Mouse (Mus musculus) gastrocnemius, adult 8-10 months (tissue): Measurements from ENCODE around the gene Saal1. TPM values are rescaled to one million over a fixed set of nuclear protein-coding genes. Genes with fewer than 3 reads are reported as not detected.
"Not testable (repeated sequence)": the region's sequence is repeated elsewhere in the genome, so short reads cannot be mapped to it uniquely, and the experiment has no call there.

Experiments
- DNase-seq, 2 experiments: peaks; one replicate each; pipeline ENCODE4 v3.0.0; 2022; ENCODE audit warnings: low spot score in 2 of 2
- total RNA-seq, 4 experiments: library from RNA; stranded (reverse); gene quantifications; 2 replicates each; pipeline ENCODE4 v1.2.4; 2022

Gene Saal1
- 1 to 10 TPM; 2.5 to 3.7 (median 3.4) TPM for total RNA-seq

- peak; percentile 49 to 71 for DNase-seq
Observed at GRCm38 (mm10) chr7:46710390-46710844, at the start of gene Saal1. TSS of gene Saal1 (minus strand) at chr7:46710680.

DNA sequence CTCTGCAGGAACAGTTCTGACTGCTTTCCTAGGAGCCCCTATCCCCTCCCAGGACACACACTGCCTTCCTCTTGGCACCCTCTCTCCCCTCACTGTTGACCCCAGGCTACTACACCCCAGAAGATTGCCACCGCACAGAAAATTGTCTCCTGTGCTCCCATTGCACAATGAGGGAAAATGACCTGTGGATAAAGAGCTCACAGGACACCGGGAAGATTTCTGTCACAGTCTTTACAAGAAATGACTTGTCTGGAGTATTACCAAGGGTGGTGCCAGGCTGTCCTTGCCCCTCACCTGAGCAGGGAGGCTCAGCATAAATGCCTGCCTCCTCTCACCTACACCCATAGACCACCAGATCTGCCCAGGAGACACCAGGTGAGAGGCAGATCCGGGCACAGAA lies 41.0 kb upstream of the Saal1 start, which contains the start of gene Saa2:
TSS of gene Saa2 (plus strand) at position 301 of the 400 bp plus-strand sequence.
- DNase-seq = no peak

DNA sequence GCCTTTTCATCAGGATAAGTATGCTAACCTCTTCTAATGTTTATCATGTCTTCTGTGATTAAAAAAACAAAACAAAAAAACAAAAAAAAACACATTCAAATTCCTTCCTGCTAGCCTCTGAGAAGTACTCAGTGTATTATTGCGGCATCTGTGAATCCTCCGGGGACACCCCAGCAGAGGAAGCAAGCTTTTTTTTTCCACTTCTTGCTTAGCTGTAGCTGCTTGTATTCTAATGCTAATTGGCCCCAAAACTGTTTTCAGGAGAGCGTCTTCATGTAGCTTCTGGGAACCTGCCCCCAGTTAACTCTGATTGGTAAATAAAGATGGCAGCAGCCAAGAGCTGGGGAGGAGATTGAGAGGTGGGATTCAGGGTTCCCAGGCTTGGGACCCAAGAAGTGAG lies 38.0 kb upstream of the Saal1 start:
- no peak for DNase-seq

- DNase-seq = peak; percentile 36 to 45
Observed at GRCm38 (mm10) chr7:46746381-46746780, 35.9 kb upstream of the Saal1 start.

- no peak for DNase-seq
Observed at GRCm38 (mm10) chr7:46745816-46746215, 35.3 kb upstream of the Saal1 start.

GRCm38 (mm10) chr7:46742880-46743279 lies 32.4 kb upstream of the Saal1 start, which contains the start of gene Saa1:
TSS of gene Saa1 (minus strand) at chr7:46742980.
- not testable (repeated sequence) for DNase-seq

DNA sequence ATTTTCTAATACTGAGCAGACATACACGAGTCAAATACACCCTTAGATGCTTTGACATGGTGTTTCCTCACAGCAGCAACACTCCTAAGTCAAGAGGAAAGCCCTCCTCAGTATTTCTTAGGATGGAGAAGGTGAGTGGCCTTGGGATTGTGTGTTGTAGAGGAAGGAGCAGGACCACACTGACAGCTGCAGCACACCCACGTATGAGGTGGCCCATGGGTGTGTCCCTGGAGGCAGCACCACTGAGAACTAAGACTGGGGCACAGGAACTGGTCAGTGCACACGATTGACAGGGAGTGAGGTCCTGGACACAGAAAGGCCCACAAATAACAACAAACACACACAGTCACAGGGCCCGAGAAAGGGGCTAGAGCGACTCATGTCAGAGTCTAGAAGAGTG lies 29.6 kb upstream of the Saal1 start:
- DNase-seq = not testable (repeated sequence)

DNA sequence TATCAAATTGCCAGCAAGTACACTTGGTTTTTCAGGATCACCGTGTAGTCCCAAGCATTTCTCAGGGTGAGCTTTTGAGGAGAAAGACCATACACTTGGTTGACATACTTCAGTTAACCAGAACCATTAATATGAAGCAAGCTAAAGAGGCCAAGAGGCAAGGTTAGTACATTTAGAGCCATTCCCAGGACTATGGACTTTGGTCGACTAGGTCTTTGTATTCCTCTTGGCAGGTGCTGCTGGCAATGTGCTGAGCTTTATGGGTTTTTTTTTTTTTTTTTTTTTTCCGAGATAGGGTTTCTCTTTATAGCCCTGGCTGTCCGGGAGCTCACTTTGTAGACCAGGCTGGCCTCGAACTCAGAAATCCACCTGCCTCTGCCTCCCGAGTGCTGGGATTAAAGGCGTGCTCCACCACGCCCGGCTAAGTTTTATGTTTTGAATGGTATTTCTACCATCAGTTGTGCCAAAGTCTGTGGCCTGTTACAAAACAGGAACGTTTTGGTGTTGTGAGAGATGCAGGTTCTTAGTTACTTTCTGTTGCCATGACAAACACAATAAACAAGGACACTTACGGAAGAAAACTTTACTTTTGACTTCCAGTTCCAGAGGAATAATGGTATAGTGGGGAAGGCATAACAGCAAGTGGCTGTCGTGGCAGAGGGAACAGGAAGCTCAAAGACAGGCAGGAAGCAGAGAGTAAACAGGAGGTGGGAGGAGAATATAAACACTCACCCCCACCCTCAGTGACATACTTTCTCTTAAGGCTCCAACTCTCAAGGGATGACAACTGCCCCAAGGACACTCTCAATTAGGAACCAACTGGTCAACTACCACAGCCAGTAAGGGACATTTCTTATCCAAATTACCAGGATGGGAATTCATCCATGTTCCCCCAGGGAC lies 28.3 kb upstream of the Saal1 start:
- DNase-seq = no peak

GRCm38 (mm10) chr7:46734983-46735382 lies 24.5 kb upstream of the Saal1 start:
- no peak for DNase-seq

GRCm38 (mm10) chr7:46732458-46732857 lies 22.0 kb upstream of the Saal1 start, which contains the start of gene Saa4:
TSS of gene Saa4 (minus strand) at chr7:46732603.
- DNase-seq = no peak

- no peak for DNase-seq
Observed at GRCm38 (mm10) chr7:46727584-46727983, 17.1 kb upstream of the Saal1 start.

DNA sequence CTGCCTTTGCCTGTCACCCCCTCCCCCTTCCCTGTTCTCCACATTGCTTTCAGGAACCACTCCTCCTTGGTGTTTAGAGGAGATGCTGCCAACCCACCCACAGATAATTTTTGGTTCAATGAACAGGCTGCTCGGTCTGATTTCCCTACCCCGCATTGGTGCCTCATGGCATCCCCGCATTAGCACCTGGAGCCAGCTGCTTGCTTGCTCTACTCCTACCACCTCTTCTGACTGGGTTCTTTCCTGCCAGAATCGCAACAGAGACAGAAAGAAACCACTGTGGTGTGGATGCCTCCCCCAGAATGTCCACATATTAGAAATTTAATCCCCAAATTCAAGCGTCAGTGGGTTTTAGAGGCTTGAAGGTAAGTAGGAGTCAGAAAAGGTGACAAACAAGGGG lies 13.9 kb upstream of the Saal1 start:
- DNase-seq = no peak

GRCm38 (mm10) chr7:46723849-46724248 lies 13.4 kb upstream of the Saal1 start:
- DNase-seq = no peak

DNA sequence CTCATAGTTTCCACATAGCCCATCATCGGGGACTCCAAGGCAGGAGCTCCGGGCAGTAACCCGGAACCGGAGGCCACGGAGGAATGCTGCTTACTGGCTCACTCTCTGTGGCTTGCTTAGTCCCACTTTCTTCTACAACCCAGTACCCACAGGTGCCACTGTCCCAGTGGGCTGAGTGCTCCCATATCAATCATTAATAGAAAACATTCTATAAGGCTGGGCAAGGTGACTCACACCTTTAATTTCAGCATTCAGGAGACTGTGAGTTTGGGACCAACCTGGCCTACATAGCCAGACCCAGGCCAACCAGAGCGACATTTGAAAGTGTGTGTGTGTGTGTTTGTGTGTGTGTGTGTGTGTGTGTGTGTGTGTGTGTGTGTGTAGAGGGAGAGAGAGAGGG lies 12.9 kb upstream of the Saal1 start:
- no peak for DNase-seq

DNA sequence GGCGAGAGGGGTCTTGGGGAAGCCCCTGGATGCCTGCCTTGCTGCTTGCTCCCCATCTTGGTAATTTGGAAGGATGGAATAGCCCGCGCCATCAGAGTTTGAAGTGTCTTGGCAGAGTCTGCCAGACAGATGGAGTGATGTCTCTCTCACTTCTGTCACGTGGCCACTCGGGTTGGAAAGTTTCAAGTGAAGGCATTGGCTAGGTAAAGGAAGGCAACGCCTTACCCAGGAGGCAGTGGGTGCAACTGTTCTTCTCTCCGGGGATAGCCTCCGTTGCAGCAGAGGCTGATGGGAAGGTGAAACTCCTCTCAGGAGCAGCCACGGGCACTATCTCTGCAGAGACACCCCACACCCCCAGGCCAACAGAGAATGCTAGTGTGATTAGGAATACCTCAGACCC lies 10.0 kb upstream of the Saal1 start:
- no peak for DNase-seq

DNA sequence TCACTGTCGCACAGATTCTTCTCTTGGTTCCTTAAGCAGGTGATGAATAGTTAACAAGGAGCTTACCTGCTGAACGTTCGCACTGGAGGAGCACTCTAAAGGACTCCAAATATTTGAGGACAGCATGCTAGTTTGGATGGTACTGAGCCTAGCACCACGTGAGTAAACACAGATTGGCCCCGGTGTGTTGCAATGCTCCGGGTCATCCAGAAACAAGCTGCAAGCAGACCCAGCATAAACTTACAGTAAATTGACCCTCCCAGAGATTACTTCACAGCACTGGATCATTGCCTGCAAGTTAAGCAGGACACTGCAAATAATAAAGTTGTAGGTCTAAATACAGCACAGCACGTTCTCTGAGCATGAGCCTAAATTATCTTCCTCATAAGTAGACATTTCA lies 9.0 kb upstream of the Saal1 start:
- DNase-seq = peak; percentile 26 to 42

DNA sequence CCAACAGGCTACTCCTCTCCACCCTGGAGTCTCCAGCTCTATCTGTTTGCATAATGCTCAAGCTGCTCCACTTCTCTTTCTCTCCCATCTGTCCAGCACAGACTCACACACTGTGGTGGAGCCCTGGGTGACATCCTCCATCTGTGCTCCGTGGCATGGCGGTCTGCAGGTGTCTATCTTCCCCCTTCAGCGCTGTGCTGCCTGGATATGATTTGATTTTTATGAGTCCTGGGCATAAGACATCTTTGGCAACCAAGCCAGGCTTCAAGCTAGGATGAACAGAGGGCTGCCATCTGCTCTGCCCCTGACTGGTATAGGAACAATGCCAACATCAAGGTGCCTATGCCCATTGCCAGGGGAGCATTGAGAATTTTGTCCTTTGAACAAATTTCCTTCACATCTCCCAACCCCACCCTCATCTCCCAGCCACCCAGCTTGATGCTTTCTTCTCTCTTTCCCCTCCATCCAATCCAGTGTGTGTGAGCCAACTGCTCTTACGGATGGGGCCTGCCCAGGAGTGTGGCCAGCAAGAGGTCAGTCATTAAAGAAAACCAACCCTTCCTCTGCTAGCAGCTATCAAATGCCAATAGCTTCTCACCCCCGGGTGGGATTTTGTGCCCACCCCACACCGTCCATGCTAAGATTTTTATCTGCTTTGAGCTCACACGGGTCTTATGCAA lies 8.3 kb upstream of the Saal1 start:
- no peak for DNase-seq

DNA sequence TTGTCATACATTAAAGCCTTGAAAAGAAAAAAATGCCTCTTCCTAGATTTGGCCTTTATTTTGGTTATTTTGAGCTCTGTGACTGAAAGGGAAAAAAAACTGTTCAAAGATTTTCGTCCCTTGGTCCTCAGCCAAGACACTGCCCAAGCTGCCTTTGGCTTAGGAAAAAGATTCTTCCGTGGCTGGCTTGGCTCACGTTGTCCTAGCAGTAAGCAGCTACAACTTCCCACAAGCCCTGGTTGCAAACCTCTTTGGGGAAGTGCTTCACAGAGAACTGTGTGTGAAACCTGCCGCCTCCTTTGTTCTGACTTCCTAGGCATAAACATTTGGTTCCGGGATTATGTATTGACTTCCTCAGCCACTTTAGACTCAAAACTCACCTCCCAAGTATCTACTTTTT lies 6.4 kb upstream of the Saal1 start:
- DNase-seq = no peak

GRCm38 (mm10) chr7:46715600-46715999 lies 5.1 kb upstream of the Saal1 start, which contains the start of gene Saa3:
TSS of gene Saa3 (minus strand) at chr7:46715700.
- no peak for DNase-seq

- no peak for DNase-seq
Observed at GRCm38 (mm10) chr7:46714518-46714917, 4.0 kb upstream of the Saal1 start.

GRCm38 (mm10) chr7:46712250-46712649 lies 1.8 kb upstream of the Saal1 start:
- no peak for DNase-seq

DNA sequence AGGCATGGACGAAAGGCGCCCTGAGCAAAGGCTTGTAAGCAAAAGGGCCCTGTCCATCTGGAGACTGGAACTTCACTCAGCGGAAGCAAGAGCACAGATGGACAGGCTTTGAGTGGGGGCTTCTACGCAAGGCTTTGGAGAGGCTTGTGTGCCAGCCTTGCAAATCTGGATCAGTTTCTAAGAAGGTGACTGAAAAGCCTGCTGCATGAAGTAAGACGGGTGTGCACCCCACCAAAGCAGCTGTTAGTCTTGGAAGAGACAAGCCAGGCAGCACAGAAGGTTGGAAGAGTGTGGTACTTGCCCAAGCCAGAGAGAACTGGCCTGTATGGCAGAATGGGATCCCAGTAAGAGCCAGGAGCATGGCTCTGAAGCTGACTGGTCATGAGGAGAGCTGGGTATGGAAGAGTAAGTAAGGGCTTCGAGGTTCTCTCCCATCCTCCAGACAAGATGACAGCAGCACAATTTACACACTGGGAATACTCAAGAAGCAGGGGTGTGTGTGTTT lies 9.9 kb downstream of the Saal1 start:
- no peak for DNase-seq
